ENCODE assay signal across 18 mouse cellular contexts in genomic region chr14:113669386-113669785, GRCm38 (mm10).
"Had no signal": no experiment of that assay in that cellular context is flagged by ENCODE, and none has a peak within 500 bp of the region (broad histone marks: within the 10 kb centered on the region; RNA-seq: fewer than 3 reads in every experiment).

No protein-coding gene starts in this region.

- H3K27me3 ChIP-seq: midbrain, embryonic 13.5 days; midbrain, embryonic 15.5 days; neural tube, embryonic 13.5 days; neural tube, embryonic 15.5 days; stomach, embryonic 15.5 days had no signal

- H3K4me2 ChIP-seq: lung, embryonic 14.5 days; midbrain, embryonic 13.5 days; midbrain, embryonic 15.5 days; neural tube, embryonic 13.5 days; neural tube, embryonic 15.5 days; stomach, embryonic 15.5 days had no signal

- ATAC-seq: midbrain, embryonic 13.5 days; midbrain, embryonic 15.5 days had no signal

- DNase-seq: lung, adult 18-20 months; lung, embryonic 14.5 days; lung, postnatal 10 days; lung, postnatal 4 days; retina, postnatal 1 day; right cerebral cortex, adult 18-20 months; right cerebral cortex, postnatal 14 days; thymus, adult 2 months; thymus, postnatal 25 days; thymus, postnatal 4 days had no signal

- H3K4me1 ChIP-seq: midbrain, embryonic 10.5 days; midbrain, embryonic 13.5 days; midbrain, embryonic 15.5 days; neural tube, embryonic 13.5 days; neural tube, embryonic 15.5 days; stomach, embryonic 15.5 days had no signal

- H3K9ac ChIP-seq: lung, embryonic 14.5 days; midbrain, embryonic 13.5 days; midbrain, embryonic 15.5 days; neural tube, embryonic 13.5 days; neural tube, embryonic 15.5 days; stomach, embryonic 15.5 days had no signal

- H3K36me3 ChIP-seq: midbrain, embryonic 10.5 days; midbrain, embryonic 13.5 days; midbrain, embryonic 15.5 days; neural tube, embryonic 13.5 days; neural tube, embryonic 15.5 days; stomach, embryonic 15.5 days had no signal

- H3K4me3 ChIP-seq: midbrain, embryonic 10.5 days; midbrain, embryonic 13.5 days; midbrain, embryonic 15.5 days; myocyte; neural tube, embryonic 13.5 days; neural tube, embryonic 15.5 days; stomach, embryonic 15.5 days had no signal

- H3K9me3 ChIP-seq: midbrain, embryonic 10.5 days; midbrain, embryonic 13.5 days; midbrain, embryonic 15.5 days; neural tube, embryonic 13.5 days; neural tube, embryonic 15.5 days; stomach, embryonic 15.5 days had no signal

- H3K27ac ChIP-seq: midbrain, embryonic 10.5 days; midbrain, embryonic 13.5 days; midbrain, embryonic 15.5 days; neural tube, embryonic 13.5 days; neural tube, embryonic 15.5 days; stomach, embryonic 15.5 days; stomach, postnatal 0 days had no signal
